Mouse (Mus musculus) cerebellum, postnatal 36 days (tissue): Measurements from ENCODE around the gene Pcsk6.
"Not testable (repeated sequence)": the region's sequence is repeated elsewhere in the genome, so short reads cannot be mapped to it uniquely, and the experiment has no call there.

Experiments
- DNase-seq, 2 experiments: peaks; one replicate each; pipeline ENCODE4 v3.0.0; 2021 to 2022; ENCODE audit warnings: mixed read lengths in 2 of 2

The Pcsk6 gene

GRCm38 (mm10) chr7:66003447-66003846 is 141.9 kb downstream of the Pcsk6 start:
- no peak for DNase-seq

- no peak for DNase-seq
Measured at GRCm38 (mm10) chr7:66003865-66004638, 142.5 kb downstream of the Pcsk6 start.

GRCm38 (mm10) chr7:66005066-66005465 is 143.5 kb downstream of the Pcsk6 start:
- no peak for DNase-seq

GRCm38 (mm10) chr7:66008161-66008891 is 146.8 kb downstream of the Pcsk6 start:
- DNase-seq = peak; percentile 84 to 89

- DNase-seq = peak in 1 of 2 experiments; percentile 16
Measured at GRCm38 (mm10) chr7:66008892-66009273, 147.3 kb downstream of the Pcsk6 start.

- DNase-seq = no peak
Measured at GRCm38 (mm10) chr7:66010518-66010917, 149.0 kb downstream of the Pcsk6 start.

GRCm38 (mm10) chr7:66027747-66028146 is 166.2 kb downstream of the Pcsk6 start:
- DNase-seq = peak; percentile 42 to 43

GRCm38 (mm10) chr7:66028766-66029512 is 167.4 kb downstream of the Pcsk6 start:
- DNase-seq = no peak

- DNase-seq = no peak
Measured at GRCm38 (mm10) chr7:66036809-66037208, 175.3 kb downstream of the Pcsk6 start.

GRCm38 (mm10) chr7:66038261-66038660 is 176.7 kb downstream of the Pcsk6 start:
- DNase-seq = peak in 1 of 2 experiments; percentile 33

- peak; percentile 54 to 57 for DNase-seq
Measured at GRCm38 (mm10) chr7:66038730-66039129, 177.2 kb downstream of the Pcsk6 start.

- DNase-seq = no peak
Measured at GRCm38 (mm10) chr7:66040026-66040814, 178.7 kb downstream of the Pcsk6 start.

GRCm38 (mm10) chr7:66043552-66044459 is 182.3 kb downstream of the Pcsk6 start, which contains the start of gene Gm45213:
Gm45213 (plus strand) TSS chr7:66043602.
- DNase-seq = peak; percentile 71 to 74

GRCm38 (mm10) chr7:66044617-66045016 is 183.1 kb downstream of the Pcsk6 start:
- no peak for DNase-seq

GRCm38 (mm10) chr7:66046921-66047918 is 185.7 kb downstream of the Pcsk6 start:
- no peak for DNase-seq

- DNase-seq = no peak
Measured at GRCm38 (mm10) chr7:66047975-66048374, 186.4 kb downstream of the Pcsk6 start.

- DNase-seq = no peak
Measured at GRCm38 (mm10) chr7:66048446-66049230, 187.1 kb downstream of the Pcsk6 start.

GRCm38 (mm10) chr7:66053946-66054483 is 192.5 kb downstream of the Pcsk6 start:
- DNase-seq = no peak

- DNase-seq = not testable (repeated sequence)
Measured at GRCm38 (mm10) chr7:66055356-66055755, 193.8 kb downstream of the Pcsk6 start.
